Mouse (Mus musculus) kidney, adult 8-10 months (tissue): ENCODE data around the gene Galnt7.

Experiments used
- DNase-seq, 2 experiments: peaks; one replicate each; pipeline ENCODE4 v3.0.0; 2022

The Galnt7 gene

GRCm38 (mm10) chr8:57652456-57653055, at the start of gene Galnt7:
Galnt7 (minus strand) TSS chr8:57653032.
- DNase-seq = peak; percentile 33 to 47

DNA sequence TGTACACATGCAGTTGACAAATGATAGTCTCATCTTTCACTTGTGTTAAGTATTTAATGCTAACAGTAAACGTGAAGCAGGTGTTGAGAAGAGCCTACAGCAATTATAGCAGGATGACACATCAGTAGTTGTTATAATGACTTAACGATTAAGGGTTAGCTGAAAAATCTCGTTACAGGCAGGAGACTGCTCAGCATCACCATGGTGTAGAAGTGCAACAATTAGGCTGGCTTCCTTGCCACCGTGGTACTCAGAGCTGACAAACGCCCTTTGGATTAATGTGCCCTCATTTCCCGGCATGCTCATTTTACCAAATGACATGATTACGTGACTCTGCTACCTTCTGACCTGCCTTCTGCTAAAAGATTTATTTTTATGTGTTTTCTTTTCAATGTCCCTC, 35.8 kb upstream of the Galnt7 start:
- DNase-seq = no peak

GRCm38 (mm10) chr8:57685803-57686202, 33.0 kb upstream of the Galnt7 start:
- DNase-seq = no peak

- DNase-seq = no peak
These were observed 27.2 kb upstream of the Galnt7 start for GRCm38 (mm10) chr8:57680044-57680443.

DNA sequence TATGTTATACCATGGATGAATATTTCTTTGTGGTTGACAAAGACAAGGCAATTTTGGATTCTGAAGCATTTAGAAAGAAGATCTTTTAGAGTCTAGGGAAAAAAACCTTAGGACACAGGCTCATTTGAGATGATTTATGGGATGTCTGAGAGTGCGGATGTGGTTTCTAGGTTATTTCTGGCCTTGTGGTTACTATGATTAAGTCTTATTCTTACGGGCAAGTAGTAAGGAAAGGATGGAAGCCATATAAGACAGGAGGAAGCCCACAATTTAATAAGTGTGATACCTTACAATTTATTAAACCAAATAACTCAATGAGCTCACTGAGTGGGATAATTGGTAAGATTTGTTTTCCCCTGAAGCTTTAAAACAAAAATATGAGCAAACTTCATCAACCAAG, 11.3 kb upstream of the Galnt7 start:
- DNase-seq = no peak

GRCm38 (mm10) chr8:57660019-57660418, 7.2 kb upstream of the Galnt7 start:
- DNase-seq = no peak

DNA sequence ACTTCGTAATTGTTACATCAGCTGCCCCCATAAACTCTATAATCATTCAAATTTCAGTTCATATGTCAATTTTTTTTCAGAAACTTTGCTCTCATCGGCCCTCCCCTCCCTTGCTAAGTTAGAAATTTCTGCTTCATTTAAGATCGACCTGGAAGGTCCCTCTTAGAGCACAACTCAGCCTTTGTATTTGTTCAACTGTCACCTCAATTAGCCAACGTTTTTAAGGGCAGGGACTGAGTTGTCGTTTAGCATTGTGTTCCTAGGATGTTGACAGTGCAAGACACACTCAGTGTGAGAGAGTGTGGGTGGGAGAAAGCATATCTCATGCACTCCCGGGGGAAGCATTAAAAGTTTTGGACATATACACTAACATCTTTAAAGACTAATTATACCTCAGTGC, 3.6 kb upstream of the Galnt7 start:
- no peak for DNase-seq

GRCm38 (mm10) chr8:57654146-57654545, 1.3 kb upstream of the Galnt7 start:
- no peak for DNase-seq

DNA sequence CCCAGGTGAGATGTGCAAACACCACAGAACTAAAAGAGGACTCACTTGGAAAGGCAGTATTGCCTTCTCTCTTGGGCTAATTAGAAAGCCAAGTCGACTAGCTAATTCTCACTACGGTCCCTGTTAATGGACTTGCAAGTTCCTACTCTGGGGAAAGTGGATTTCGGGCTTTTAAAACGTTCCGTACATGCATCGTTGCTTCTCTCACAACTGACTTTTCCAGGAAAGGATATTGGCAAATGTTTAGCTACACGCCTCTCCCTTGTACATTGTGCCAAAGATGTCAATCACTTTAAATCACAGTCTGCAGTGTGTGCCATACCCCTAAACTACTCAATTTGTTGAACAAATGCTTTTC, 915 bp upstream of the Galnt7 start:
- DNase-seq = peak in 1 of 2 experiments; percentile 14

GRCm38 (mm10) chr8:57653056-57653767, 380 bp upstream of the Galnt7 start:
- DNase-seq = peak; percentile 35 to 37

DNA sequence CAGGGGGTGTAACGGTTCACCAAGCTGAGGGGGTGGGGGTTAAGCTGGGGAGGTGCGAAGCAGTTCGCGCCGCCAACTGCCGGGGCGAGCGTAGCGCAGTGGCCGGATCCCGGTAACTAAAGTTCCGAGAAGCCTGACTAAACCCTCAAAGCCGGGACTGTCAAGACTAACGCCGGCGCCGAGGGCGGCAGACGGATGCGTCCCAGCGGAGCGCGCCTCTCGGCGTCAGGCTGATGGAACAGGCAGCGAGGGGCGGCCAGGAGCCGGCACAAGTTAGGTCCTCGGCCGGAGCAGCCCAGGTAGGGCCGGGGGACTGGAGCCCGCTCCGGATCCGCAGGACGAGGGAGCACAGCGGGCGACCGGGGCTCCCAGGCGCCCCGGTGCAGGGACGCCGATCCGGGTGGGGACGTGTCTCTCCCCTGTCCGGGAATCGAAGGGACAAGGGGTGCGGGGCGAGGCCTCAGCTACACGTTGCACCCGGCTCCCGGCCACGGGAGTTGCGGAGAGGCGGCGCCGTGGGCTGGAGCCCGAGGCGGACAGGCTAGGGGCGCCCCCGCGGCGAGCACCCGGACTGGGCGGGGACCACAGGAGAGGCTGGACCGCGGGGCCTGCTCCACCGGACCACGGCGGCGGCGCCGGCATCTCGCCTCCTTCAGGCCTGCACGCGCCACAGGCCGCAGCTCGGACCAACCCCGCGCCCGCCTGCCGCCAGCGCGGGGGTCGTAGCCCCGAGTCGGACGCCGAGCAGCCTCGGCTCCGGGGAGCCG, 960 bp downstream of the Galnt7 start:
- DNase-seq = peak; percentile 57 to 67

- DNase-seq = no peak
These were observed 1.5 kb downstream of the Galnt7 start for GRCm38 (mm10) chr8:57651357-57651688.

GRCm38 (mm10) chr8:57650216-57650615, 2.6 kb downstream of the Galnt7 start:
- no peak for DNase-seq

DNA sequence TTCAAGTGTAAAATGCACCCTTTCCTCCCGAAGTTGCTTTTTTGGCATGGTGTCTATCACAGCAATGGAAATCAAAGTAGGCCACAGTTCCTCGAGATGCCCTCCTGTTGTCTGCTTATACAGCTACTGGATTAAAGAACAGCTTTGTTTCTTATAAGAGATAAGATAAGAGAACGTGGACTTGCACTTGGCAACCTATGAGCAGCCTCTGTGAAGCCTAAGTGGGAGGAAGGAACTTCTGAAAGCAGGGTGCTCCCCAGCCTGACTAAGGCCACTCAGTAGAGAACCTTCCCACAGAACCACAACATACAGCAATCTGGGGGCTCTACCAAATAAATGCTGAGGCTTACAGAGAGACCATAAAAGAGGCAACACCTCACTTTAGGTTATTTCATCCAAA, 5.3 kb downstream of the Galnt7 start:
- no peak for DNase-seq

- no peak for DNase-seq
These were observed 8.6 kb downstream of the Galnt7 start for GRCm38 (mm10) chr8:57644281-57644680.

GRCm38 (mm10) chr8:57642722-57643121, 10.1 kb downstream of the Galnt7 start:
- DNase-seq = no peak

DNA sequence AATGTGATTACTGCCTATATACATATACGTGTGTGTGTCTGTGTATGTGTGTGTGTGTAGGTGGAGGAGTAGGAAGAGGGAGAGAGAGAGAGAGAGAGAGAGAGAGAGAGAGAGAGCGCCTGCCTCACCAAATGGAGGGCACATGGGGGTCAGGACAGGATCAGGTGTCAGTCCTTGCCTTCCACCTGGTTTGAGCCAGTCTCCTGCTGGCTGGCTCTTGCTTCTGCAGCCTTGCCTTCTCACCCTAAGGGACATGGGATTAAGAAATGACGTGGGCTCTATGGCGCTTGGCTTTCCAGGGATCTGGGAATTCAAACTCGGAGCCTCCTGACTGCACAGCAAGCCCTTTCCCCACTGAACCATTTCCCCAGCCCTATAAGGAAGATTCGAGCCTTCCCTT, 13.9 kb downstream of the Galnt7 start:
- no peak for DNase-seq

DNA sequence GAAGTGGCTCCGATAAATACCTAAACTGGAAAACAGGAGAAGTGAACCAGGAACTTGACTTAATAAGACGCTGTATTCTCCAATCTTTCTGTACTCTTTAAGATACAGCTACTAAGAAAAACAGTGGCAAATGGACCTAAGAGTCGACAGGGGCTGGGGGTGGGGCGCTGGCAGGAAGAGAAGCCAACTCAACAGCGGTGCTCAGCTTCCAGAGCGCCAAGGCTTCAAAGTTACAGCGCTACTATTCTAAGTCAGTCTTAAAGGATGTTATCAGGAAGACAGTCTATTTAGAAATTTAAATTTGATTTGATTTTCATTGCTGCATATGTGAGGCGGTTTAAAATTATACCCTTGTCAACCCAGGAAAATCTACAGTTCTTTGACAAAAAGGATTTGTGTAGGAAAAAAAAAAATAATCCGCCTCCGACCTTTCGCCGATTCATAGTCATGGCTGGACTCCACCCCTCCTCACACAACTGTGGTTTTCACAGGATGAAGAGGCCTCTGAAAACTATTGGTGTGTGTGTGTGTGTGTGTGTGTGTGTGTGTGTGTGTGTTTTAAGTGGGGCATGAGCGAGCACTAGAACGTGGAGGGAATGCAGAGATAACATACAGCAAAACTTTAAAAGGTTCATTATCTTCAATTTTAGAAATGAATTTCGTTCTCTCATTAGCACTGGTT, 15.1 kb downstream of the Galnt7 start:
- no peak for DNase-seq

- peak; percentile 5 to 13 for DNase-seq
These were observed 16.1 kb downstream of the Galnt7 start for GRCm38 (mm10) chr8:57636698-57637097.

- DNase-seq = no peak
These were observed 16.6 kb downstream of the Galnt7 start for GRCm38 (mm10) chr8:57636281-57636680.

GRCm38 (mm10) chr8:57631780-57632179, 21.1 kb downstream of the Galnt7 start:
- DNase-seq = no peak

- DNase-seq = no peak
These were observed 22.7 kb downstream of the Galnt7 start for GRCm38 (mm10) chr8:57630148-57630547.

- DNase-seq = no peak
These were observed 23.8 kb downstream of the Galnt7 start for GRCm38 (mm10) chr8:57628787-57629664.
